Mouse (Mus musculus) embryonic fibroblast, embryonic 13.5 days (primary cell): ENCODE data around the gene Glrb.

Experiments
- CTCF ChIP-seq: IDR thresholded peaks from 2 replicates; pipeline ENCODE4 v1.5.1; 2011; ENCODE audit warnings: mild to moderate bottlenecking, control low read depth, low read length, moderate library complexity, borderline replicate concordance; ENCODE audit not compliant: insufficient read depth
- POLR2A ChIP-seq: IDR thresholded peaks from 2 replicates; pipeline ENCODE4 v1.6.1; 2011; ENCODE audit warnings: low read depth, mild to moderate bottlenecking, control low read depth, low read length, moderate library complexity

DNA sequence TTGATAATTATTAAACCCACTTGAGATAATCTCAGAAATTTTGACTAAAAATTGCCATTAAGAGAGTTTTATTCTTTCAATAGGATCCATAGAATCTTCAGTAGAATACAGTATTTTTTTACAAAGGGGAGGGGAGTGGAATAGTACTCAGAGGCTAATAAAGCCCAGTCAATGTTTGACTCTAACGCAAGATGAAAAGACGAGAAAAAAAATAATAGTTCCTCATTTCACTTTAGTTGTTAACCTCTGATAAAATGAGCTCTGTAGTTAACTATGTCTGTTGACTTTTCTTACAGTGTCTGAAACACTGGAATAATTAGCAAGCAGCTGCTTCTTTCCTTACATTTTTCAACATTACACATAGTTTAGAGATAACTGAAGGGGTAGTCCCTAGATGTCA lies 118.2 kb downstream of the Glrb start:
- TF ChIP-seq CTCF = no peak
- no peak for TF ChIP-seq POLR2A
